Mouse (Mus musculus) forelimb bud, embryonic 11.5 days (tissue): Measurements from ENCODE around the gene Cxxc4.

Experiments
- DNase-seq: peaks from one replicate; pipeline ENCODE4 v3.0.0-alpha.2; 2012; ENCODE audit warnings: low read depth, low spot score

Gene Cxxc4

DNA sequence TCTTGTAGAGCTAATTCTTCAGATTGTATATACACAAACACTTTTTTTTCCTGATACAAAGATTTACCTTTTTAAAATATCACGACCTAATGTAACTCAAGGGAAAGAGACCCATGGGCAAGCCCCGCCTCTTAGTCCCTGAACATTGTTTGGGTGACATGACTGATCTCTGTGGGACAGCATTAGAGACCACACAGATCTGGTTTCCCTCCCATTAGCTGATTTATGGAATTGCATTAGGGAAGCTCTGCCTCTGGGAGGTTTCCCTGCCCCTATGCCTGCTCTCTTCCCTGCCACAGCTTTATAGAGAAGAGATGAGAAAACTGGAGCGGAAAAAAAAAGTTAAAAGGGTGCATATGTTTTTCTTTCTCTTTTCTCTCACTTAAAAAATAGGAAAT lies 7.6 kb downstream of the Cxxc4 start:
- DNase-seq: no peak

DNA sequence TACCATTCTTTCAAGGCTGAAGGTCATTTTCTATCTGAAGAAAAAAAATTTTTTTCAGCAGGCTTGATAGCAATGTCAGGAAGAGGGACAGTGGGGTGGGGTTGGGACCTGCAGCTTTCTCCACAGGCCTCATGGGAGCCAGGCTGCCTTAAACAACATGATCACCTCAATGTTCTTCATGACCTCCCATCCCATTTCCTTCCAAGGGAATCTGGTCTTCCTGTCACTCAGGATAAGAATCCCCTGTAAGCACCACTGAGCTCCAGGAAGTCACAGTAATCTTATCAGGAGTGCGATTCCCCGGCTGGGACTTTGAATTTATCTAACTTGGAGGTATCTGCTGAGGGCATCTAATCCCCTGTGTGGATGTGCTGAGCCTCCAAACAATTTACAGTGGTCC lies 17.9 kb downstream of the Cxxc4 start:
- DNase-seq: no peak

DNA sequence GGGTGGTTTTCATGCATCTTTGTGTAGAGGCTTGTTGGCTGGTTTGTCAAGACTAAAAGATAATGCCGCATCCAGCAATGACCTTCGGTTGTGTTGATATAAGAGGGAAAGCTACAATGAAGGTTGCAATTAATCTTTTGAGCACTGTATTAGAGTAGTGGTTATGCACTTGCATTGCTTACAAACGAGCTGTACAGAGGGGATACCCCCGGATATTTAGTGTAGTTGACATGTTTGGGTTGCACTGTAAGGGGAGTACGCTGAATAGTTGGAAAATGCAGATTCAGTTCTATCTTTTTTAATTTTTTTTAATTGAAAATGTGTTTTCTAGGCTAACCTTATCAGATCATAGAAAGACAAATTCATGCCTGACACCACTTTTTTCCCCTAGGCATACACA lies 22.4 kb downstream of the Cxxc4 start:
- DNase-seq: no peak

DNA sequence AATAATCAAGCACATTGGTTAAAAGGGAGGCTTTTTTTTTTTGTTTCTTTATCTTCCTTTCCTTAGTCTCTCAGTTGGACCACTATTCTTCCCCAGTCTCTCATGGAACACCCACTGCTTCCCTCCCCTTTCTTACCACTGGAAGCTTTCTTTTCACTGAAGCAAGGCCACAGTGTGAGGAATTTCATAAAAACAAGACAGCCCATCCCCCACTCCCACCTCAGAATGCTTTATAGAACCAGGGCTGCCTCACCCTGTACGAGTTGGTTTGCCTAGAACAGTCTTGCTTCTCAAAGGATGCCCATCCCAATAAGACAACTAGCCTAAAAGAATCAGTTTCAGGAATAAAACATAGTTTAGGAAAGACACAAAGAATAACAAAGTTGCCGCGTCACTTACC lies 23.0 kb downstream of the Cxxc4 start:
- no peak for DNase-seq

DNA sequence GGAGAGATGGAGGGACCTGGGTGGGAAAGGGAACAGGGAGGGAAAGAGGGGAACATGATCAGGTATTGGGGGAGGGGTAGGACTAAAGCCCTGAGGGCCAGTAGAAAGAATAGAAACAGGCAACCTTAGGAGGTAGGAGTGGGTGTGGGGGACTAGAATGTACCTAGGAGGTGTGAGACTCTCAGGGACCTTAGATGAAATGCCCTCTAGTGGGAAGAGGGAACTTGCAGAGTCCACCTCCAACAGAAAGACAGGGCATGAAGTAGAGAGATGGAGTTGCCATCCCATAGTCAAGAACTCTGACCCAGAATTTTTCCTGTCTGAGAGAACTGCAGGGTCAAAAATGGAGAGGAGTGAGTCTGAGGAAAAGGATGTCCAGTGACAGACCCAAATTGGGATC lies 43.4 kb downstream of the Cxxc4 start:
- no peak for DNase-seq

DNA sequence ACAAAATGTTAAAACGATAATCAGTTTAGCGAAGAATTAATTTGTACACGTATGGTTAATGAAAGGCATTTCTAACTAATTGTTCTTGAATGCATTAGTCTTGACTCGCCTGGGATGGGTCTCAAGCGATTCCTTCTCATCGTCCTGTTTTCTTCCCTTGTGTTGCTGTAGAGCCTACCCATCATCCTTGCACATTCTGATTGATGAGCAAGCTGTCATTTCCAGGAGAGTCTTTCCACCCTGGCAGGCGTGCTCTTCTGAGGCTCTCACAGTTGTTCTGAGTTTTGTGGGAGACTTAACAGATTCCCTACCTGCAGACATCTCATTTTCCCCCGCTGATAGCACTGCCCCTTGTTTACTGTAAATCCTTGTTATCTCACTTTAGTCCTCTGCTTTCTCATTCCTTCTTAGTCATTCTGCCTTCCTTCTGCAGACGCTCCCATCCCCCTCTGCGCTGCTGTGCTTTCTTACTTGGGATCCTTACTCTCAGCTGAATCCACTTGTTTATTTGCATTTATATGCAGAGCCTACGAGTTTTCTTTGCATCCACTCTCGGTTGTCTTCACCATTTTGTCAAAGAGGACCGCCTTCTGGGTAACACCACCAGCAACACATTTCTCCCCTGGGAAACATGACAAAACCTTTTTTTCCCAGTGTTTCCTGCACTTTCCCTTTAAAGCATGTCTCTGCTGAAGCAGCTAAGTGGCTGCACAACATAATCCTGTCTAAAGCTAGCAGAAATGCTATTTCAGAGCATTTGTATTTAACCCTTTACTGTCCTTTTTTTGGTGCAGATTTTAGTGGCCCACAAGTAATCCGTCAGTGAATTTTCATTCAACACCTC lies 45.5 kb downstream of the Cxxc4 start:
- DNase-seq: no peak

DNA sequence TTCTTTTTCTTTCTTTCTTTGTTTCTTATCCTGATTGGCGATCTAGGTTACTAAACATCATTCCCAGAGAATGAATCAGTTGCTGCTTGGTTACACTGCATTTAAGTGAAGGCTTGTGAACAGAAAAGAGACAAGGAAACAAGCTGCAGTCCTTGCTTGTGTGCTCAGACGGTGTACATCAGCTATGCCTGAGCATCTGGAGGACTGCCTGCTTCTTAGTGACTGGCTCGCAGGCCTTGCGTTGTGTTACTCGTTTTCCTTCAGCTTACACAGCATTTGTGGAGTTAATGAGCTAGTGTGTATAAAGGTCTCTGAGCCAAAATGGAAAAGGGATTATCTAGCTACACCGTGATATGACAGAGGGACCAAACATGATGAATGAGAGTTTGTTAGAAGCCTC lies 58.9 kb downstream of the Cxxc4 start:
- no peak for DNase-seq

DNA sequence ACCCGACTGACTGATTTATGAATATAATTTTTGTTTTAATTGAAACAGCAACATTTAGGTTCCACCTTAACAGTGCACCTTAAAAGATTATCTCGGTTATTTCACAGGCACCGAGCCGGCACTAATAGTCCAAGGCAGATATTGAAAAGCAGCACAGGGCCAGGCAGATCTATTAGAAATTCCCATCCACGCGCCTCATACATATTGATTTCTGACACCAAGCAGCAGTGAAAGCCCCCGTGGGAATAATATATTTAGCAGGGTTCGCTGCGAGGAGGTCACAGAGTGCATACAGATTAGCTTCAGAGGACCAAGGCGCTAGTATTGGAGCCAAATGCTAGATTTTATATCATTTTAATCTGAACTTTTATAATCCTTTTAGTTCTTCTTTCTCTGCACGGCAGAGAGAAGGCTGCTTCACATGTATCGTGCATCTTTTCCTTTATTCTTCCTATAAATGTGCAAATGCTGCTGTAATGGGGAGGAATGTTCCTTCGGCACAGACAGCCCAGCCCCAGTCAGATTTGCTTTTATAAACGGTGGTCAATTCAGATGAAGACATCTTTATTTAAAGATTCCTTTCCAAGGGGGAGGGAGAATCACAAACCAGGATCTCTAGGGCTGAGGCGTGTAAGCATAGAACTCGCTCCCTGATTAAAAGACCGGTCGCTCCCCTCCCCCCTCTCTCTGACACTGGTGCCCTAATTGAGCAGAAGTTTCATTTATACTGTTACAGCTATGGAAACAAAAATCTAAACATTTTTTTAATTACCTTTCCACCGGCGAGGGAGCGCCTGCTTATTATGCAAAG lies 66.6 kb downstream of the Cxxc4 start:
- no peak for DNase-seq

DNA sequence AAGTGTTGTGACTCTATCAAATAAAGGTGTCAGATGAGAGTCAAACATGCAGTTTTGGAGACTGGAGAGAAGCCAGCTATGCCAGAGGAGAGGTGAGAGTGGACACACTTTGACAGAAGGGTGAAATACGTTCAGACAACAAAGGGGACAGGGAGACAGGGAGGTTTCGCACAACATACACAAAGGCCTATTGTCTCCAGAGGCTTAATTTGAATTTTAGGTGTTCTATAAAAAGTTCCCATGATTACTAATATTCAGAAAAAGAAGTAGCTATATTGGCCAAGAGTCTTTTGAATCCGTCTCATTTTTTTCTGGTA lies 67.2 kb downstream of the Cxxc4 start:
- no peak for DNase-seq

DNA sequence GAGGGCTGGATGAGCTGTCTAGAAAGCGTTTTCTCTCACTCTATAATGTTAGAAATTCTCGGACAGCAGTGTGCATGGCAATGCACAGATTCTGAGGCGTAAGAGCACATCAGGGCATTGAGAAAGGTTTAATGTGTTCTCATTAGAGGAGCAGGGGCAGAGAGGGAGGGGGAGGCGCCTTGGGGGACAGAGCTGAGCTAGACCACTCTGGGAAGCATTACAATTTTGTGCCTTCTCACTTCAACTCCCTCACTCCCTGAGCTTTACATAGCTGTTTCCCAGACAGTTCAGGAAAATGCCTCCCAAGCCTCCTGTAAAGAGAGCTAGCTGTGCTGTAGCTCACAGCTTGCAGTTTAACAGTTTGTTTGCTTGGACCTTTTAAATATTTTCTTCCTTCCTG lies 70.2 kb downstream of the Cxxc4 start:
- DNase-seq: peak; percentile 20

DNA sequence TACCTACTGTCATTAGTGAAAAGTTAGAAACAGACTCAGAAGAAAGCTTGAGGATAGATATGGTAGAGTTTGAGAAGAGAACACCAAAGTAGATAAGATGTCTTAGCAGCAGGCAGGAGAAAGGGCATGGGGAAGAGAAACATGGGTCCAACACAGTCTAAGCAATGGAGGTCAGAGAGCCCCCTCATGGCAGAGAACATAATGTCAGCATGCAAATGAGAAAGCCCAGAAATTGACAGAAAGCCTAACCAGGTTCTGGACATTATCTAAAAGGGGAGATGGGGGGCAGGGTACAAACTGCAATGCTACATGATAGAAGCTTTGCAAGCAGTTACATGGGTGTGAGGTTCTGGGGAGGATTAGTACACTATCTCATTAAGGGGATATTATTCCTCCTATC lies 71.5 kb downstream of the Cxxc4 start:
- no peak for DNase-seq
